Mouse (Mus musculus): ENCODE data around the gene Polr2c. TPM values are rescaled to one million over a fixed set of nuclear protein-coding genes. Genes with fewer than 3 reads are reported as not detected.
"Not testable (repeated sequence)": the region's sequence is repeated elsewhere in the genome, so short reads cannot be mapped to it uniquely, and the experiment has no call there.

Polr2c gene
- polyA plus RNA-seq, 1 experiment from 2014 or later: 103 TPM

DNA sequence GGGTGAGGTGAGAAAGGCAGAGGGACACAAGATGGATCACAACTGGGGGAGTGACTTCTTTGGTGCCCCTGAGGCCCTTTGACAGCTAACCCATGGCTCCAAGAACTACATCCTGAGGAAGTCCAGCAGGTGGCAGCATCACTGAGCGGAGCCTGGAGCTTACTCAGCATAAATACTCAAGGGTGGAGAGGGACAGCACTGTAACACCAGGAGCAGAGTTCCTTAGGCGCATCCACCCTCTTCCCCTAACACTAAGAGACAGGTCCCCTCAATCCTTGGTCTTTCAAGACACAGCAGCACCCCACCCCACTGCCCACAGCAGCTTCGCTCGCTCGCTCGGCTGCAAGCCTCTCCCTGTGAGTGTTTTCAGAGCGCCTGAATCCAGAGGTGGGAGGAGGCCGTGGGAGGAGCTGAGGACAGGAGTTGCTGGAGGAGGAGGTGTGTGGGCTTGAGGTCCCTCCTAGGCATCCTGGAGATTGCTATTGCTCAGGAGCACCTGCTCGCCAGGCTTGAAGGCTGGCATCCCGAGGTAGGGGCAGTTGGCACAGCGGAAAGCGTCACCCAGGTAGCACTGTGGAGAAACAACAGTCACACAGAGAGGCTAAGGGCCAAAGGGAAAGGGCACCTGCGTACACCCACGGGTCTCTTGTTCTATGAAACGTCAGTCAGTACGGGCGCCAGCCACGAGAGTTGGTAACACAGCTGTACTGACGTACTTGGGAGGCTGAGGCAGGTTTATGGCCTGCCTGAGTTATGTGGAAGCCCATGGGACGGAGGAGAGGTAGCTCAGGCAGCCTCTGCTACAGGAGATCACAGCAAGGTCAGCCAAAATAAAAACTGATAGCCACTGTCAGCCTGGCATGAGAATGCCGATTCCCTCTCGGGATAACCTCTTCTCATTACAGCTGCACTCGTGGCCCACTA lies 34.4 kb upstream of the Polr2c start:
- peak; percentile 79 for ATAC-seq
- no peaks in the 10 kb centered on the region for H3K4me1 ChIP-seq (ENCODE audit: insufficient read depth, low read depth, low read length)

DNA sequence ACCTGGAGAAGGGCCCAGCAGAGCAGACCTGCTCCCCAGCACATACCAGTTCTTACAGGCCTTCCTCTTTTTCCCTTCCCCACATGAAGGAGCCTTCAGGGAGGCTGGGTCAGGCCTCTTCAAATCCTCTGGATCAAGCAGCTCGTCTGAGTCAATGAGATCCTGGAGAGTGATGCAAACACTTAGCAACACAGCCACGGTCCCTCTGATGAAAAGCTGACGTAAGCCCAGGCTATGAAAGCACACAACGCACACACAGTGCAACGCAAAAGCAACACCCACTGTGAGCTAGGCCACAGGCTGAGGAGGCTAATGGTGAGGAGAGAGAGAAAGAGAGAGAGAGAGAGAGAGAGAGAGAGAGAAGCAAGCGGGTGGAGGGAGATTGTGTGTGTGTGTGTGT lies 32.1 kb upstream of the Polr2c start:
- no peaks in the 10 kb centered on the region for H3K27me3 ChIP-seq (replicated peaks; ENCODE audit: insufficient read depth, low read length)
- no peak overlapping the region for H3K27ac ChIP-seq (ENCODE audit: low read length)
- peaks cover 32% of the 10 kb centered on the region for H3K36me3 ChIP-seq (ENCODE audit: insufficient read depth, low read length)
- no peak overlapping the region for H3K9ac ChIP-seq (replicated peaks; ENCODE audit: low read depth)
- no peak for TF ChIP-seq CTCF (IDR thresholded peaks at IDR 0.05)
- TF ChIP-seq EP300 (IDR thresholded peaks at IDR 0.05): no peak
- no peaks in the 10 kb centered on the region for H3K4me1 ChIP-seq (ENCODE audit: insufficient read depth, low read depth, low read length)
- no peaks in the 10 kb centered on the region for H3K9me3 ChIP-seq (ENCODE audit: low read length)
- H3K4me3 ChIP-seq (ENCODE audit: low read depth, low read length): no peak overlapping the region
- no peak for ATAC-seq
- no peak overlapping the region for H3K4me2 ChIP-seq (replicated peaks; ENCODE audit: low read depth, low read length)
- no peak for DNase-seq (ENCODE audit: low spot score)
- WGBS: 71% methylated on average over 6 of the region's 6 CpGs

More for the DNA sequence above, 34.4 kb upstream of the Polr2c start:
- Histone ChIP-seq H3K4me3 (ENCODE audit: low read depth, low read length) (no peak overlapping the region), H3K36me3 (ENCODE audit: insufficient read depth, low read length) (peaks cover 28% of the 10 kb centered on the region), H3K9ac (replicated peaks; ENCODE audit: low read depth) (no peak overlapping the region), H3K27ac (ENCODE audit: low read length) (no peak overlapping the region), H3K4me2 (replicated peaks; ENCODE audit: low read depth, low read length) (no peak overlapping the region), H3K9me3 (ENCODE audit: low read length) (no peaks in the 10 kb centered on the region), H3K27me3 (replicated peaks; ENCODE audit: insufficient read depth, low read length) (no peaks in the 10 kb centered on the region)
- 81% methylated on average over 23 of the region's 23 CpGs for WGBS
- peak; percentile 80 for TF ChIP-seq CTCF (IDR thresholded peaks at IDR 0.05)
- no peak for TF ChIP-seq EP300 (IDR thresholded peaks at IDR 0.05)
- DNase-seq (ENCODE audit: low spot score): peak; percentile 78

DNA sequence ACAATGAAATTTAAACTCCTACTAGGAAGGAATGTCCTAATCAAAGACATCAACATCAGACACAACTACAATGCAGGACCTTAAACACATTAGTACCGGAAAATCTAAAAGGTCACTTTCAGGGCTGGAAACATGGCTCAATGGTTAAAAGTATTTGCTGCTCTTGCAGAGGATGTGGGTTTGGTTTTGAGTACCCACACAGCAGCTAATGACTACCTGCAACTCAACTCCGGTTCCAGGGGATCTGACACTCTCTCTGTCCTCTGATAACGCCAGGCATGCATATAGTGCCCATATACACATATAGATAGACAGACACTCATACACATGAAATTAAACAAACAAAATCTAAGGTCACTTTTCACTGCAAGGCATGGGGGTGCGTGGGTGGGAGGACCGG lies 31.0 kb upstream of the Polr2c start:
- Histone ChIP-seq H3K4me3 (ENCODE audit: low read depth, low read length) (no peak overlapping the region), H3K27me3 (replicated peaks; ENCODE audit: insufficient read depth, low read length) (no peaks in the 10 kb centered on the region), H3K4me2 (replicated peaks; ENCODE audit: low read depth, low read length) (no peak overlapping the region), H3K4me1 (ENCODE audit: insufficient read depth, low read depth, low read length) (no peaks in the 10 kb centered on the region), H3K27ac (ENCODE audit: low read length) (no peak overlapping the region), H3K36me3 (ENCODE audit: insufficient read depth, low read length) (peaks cover 32% of the 10 kb centered on the region), H3K9me3 (ENCODE audit: low read length) (no peaks in the 10 kb centered on the region), H3K9ac (replicated peaks; ENCODE audit: low read depth) (no peak overlapping the region)
- no peak for TF ChIP-seq EP300 (IDR thresholded peaks at IDR 0.05)
- ATAC-seq: no peak
- WGBS: 92% methylated on average over 5 of the region's 5 CpGs
- DNase-seq (ENCODE audit: low spot score): no peak

DNA sequence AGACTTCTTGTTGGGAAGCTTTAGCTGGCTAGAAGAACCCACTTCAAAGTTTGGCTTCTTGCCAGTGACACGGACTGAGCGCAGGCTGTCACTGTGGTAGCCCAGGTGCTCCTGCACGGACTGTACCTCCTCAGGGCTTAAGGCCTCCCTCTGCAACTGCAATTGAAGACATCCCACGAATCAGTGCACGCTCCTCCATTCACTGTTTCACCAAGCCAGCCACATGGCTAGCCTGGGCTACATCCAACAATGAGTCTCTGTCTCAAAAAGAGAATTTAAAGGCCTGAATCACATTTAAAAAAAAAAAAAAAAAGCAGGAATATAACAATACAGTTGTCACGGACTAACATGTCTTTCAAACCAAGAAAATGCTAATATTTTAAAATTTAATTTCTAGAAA lies 29.0 kb upstream of the Polr2c start:
- ATAC-seq (no peak), DNase-seq (ENCODE audit: low spot score) (no peak)
- no peak overlapping the region for H3K9ac ChIP-seq (replicated peaks; ENCODE audit: low read depth)
- H3K4me1 ChIP-seq (ENCODE audit: insufficient read depth, low read depth, low read length): no peaks in the 10 kb centered on the region
- no peak for TF ChIP-seq EP300 (IDR thresholded peaks at IDR 0.05)
- no peak for TF ChIP-seq CTCF (IDR thresholded peaks at IDR 0.05)
- no peak overlapping the region for H3K27ac ChIP-seq (ENCODE audit: low read length)
- H3K27me3 ChIP-seq (replicated peaks; ENCODE audit: insufficient read depth, low read length): no peaks in the 10 kb centered on the region
- H3K36me3 ChIP-seq (ENCODE audit: insufficient read depth, low read length): peaks cover 22% of the 10 kb centered on the region
- WGBS: 78% methylated on average over 6 of the region's 6 CpGs
- H3K9me3 ChIP-seq (ENCODE audit: low read length): no peaks in the 10 kb centered on the region
- H3K4me2 ChIP-seq (replicated peaks; ENCODE audit: low read depth, low read length): no peak overlapping the region
- no peak overlapping the region for H3K4me3 ChIP-seq (ENCODE audit: low read depth, low read length)

DNA sequence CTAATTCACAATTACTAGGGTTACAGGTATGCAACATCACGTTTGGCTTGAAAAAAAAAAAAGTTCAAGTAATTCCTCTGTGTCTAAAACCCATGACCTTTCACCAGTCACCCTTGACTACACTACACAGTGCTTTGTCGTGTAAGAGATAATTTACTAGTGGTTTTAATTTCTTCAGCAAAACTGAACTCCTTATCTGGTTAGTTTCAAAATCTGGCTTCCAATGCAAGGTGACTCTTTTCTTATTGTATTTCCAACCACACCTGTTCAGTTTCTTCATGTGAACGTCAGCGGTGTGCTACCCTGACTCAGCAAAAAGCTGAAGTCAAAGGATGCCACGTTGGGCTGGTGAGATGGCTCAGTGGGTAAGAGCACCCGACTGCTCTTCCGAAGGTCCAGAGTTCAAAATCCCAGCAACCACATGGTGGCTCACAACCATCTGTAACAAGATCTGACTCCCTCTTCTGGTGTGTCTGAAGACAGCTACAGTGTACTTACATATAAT lies 23.3 kb upstream of the Polr2c start:
- not testable (repeated sequence) for H3K4me3 ChIP-seq (ENCODE audit: low read depth, low read length); H3K9ac ChIP-seq (replicated peaks; ENCODE audit: low read depth); DNase-seq (ENCODE audit: low spot score); H3K9me3 ChIP-seq (ENCODE audit: low read length); H3K27me3 ChIP-seq (replicated peaks; ENCODE audit: insufficient read depth, low read length); H3K36me3 ChIP-seq (ENCODE audit: insufficient read depth, low read length); H3K4me1 ChIP-seq (ENCODE audit: insufficient read depth, low read depth, low read length); H3K27ac ChIP-seq (ENCODE audit: low read length); H3K4me2 ChIP-seq (replicated peaks; ENCODE audit: low read depth, low read length); ATAC-seq
- WGBS: 74% methylated on average over 7 of the region's 7 CpGs

DNA sequence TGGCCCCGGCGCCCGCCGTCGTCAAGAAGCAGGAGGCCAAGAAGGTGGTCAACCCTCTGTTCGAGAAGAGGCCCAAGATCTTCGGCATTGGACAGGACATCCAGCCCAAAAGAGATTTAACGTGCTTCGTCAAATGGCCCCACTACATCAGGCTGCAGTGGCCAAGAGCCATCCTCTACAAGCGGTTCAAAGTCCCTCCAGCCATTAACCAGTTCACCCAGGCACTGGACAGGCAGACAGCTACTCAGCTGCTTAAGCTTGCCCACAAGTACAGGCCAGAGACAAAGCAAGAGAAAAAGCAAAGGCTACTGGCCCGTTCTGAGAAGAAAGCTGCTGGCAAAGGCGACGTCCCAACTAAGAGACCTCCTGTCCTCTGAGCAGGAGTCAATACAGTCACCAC lies 21.5 kb upstream of the Polr2c start:
- H3K4me1 ChIP-seq (ENCODE audit: insufficient read depth, low read depth, low read length); H3K9me3 ChIP-seq (ENCODE audit: low read length); H3K4me2 ChIP-seq (replicated peaks; ENCODE audit: low read depth, low read length); H3K4me3 ChIP-seq (ENCODE audit: low read depth, low read length); DNase-seq (ENCODE audit: low spot score); H3K36me3 ChIP-seq (ENCODE audit: insufficient read depth, low read length); H3K9ac ChIP-seq (replicated peaks; ENCODE audit: low read depth); ATAC-seq; H3K27ac ChIP-seq (ENCODE audit: low read length); H3K27me3 ChIP-seq (replicated peaks; ENCODE audit: insufficient read depth, low read length): not testable (repeated sequence)
- 93% methylated on average over 13 of the region's 13 CpGs for WGBS
